Mouse (Mus musculus): ENCODE results near the gene Gm47969. TPM values are rescaled to one million over a fixed set of nuclear protein-coding genes. Genes with fewer than 3 reads are reported as not detected.

Gm47969 gene
- polyA plus RNA-seq, 1 experiment from 2014 or later, result not detected

DNA sequence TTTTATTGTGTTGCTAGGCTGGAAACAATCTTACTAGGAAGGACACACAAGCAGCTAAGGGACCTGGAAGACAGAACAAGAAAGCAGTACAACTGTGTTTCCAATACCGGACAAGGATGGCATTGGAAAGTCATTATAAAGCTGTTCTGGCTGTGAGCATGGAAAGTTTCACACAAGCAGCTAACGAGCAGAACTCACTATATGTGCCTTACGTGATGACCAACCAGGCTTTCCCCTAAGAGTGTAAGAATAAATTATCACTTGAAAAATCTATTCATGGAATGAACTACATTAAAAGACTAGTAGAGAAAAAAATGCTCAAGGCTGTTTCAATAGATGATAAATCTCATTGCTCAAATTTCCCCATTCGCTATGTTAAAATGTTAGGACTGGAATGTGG is 21.8 kb downstream of the Gm47969 start:
- 93% methylated on average over 4 of the region's 4 CpGs for WGBS
- no peak for ATAC-seq

DNA sequence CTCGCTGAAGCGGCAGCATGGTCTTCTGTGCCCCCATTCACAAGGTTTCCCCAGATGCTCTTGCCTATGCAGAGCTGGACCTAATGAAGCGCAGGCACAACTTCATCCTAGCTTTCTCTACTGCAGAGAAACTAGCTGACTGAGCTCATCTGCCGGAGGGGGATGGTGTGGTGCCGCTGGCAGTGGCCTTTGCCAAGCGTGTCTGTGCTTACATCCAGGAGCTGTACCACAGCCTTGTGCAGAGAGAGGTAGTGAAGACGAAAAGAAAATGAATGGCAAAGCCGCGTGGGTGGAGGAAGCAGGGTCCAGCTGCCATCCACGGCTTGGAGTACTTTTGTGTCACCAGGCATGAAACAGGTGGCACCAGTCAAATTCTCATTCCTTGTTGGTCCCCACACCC is 22.5 kb downstream of the Gm47969 start:
- H3K4me1 ChIP-seq (ENCODE audit: control insufficient read depth, insufficient read depth, low read length), result no peaks in the 10 kb centered on the region
- H3K36me3 ChIP-seq (ENCODE audit: control insufficient read depth, insufficient read depth, low read length), result no peaks in the 10 kb centered on the region
- H3K4me2 ChIP-seq (ENCODE audit: low read depth, low read length), result no peak overlapping the region
- no peaks in the 10 kb centered on the region for H3K27me3 ChIP-seq (replicated peaks; ENCODE audit: control insufficient read depth, insufficient read depth, low read length)
- H3K9me3 ChIP-seq (ENCODE audit: control insufficient read depth, low read length), result no peaks in the 10 kb centered on the region
- no peak for ATAC-seq
- no peak overlapping the region for H3K27ac ChIP-seq (ENCODE audit: low read length)
- WGBS, result 89% methylated on average over 10 of the region's 10 CpGs
- no peak overlapping the region for H3K4me3 ChIP-seq (ENCODE audit: low read length)
- no peak overlapping the region for H3K9ac ChIP-seq (ENCODE audit: low read depth, low read length)

More for the DNA sequence above, 21.8 kb downstream of the Gm47969 start:
- H3K27me3 ChIP-seq (replicated peaks; ENCODE audit: control insufficient read depth, insufficient read depth, low read length), result no peaks in the 10 kb centered on the region
- no peaks in the 10 kb centered on the region for H3K9me3 ChIP-seq (ENCODE audit: control insufficient read depth, low read length)
- no peak overlapping the region for H3K27ac ChIP-seq (ENCODE audit: low read length)
- H3K4me1 ChIP-seq (ENCODE audit: control insufficient read depth, insufficient read depth, low read length), result no peaks in the 10 kb centered on the region
- no peaks in the 10 kb centered on the region for H3K36me3 ChIP-seq (ENCODE audit: control insufficient read depth, insufficient read depth, low read length)
- no peak overlapping the region for H3K4me2 ChIP-seq (ENCODE audit: low read depth, low read length)
- H3K4me3 ChIP-seq (ENCODE audit: low read length), result no peak overlapping the region
- no peak overlapping the region for H3K9ac ChIP-seq (ENCODE audit: low read depth, low read length)

DNA sequence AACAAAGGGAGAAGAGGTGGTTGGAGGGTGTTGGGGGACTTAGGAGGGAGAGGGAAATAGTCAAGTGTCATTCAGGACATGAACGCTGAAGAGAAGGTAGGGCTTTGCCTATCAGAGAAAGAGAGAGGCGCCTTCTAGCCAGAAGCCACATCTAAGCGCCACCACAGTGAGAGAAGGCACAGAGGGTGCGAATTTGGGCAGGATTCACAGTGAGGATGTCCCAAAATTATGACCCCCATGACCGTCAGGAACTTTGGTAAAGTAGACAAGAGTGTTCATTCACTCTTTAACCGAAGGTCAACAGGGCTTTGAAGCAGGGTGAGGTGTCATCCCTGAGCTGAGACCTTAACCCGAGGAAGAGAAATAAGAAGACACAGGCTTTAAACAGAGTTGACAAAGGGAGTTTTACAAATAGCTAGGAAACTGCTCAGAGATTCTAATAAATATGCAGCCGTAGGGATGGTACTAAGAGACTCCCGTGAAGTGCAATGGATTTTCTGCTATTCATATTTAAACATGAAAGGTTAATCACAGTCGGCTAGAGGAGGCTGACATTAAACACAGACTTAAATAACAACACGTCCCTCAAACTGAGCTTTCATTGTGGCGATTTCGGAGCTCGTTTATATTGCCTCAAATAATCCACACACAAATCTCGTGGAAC is 30.9 kb downstream of the Gm47969 start:
- Histone ChIP-seq H3K4me2 (ENCODE audit: low read depth, low read length) (peak overlapping the region; percentile 43), H3K4me3 (ENCODE audit: low read length) (peak overlapping the region; percentile 16), H3K9me3 (ENCODE audit: control insufficient read depth, low read length) (no peaks in the 10 kb centered on the region), H3K9ac (ENCODE audit: low read depth, low read length) (no peak overlapping the region), H3K36me3 (ENCODE audit: control insufficient read depth, insufficient read depth, low read length) (no peaks in the 10 kb centered on the region), H3K27ac (ENCODE audit: low read length) (no peak overlapping the region), H3K27me3 (replicated peaks; ENCODE audit: control insufficient read depth, insufficient read depth, low read length) (no peaks in the 10 kb centered on the region), H3K4me1 (ENCODE audit: control insufficient read depth, insufficient read depth, low read length) (no peaks in the 10 kb centered on the region)
- 39% methylated on average over 15 of the region's 15 CpGs for WGBS
- ATAC-seq, result peak; percentile 12; the same call in 1 of the 2 replicates

DNA sequence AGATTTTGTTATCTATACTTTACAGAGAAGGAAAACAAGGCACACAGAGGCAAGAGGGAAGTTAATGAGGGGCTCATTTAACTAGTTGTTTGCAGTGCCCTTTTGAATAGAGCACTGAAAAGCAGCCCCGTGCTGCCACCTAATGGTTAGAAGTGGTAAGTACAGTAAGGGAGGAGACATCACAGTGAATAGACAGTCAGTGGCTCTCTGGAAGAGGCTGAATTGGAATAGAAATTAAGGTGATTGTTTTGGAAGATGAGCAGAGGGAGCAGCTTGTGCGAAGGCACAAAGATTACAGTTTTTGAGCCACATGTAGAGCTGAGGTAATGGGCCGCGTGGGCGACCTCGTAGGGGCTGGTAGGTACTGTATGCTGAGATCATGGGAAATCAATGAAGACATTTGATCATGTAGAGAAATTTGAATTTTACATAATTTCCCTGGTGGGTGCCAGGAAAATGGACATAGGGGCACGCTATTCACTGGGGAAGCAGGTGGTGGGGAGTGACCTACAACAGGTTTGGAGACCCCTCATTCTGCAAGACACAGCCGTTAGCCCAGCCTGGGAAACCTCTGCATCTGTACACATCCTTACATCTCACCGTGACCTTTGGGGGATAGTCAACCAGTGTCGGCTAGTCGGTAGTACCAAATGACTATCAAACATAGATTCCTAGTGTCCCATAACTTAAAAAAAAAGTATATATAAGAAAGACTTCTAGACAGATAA is 31.6 kb downstream of the Gm47969 start:
- peak overlapping the region; percentile 16 for H3K4me3 ChIP-seq (ENCODE audit: low read length)
- peak overlapping the region; percentile 43 for H3K4me2 ChIP-seq (ENCODE audit: low read depth, low read length)
- H3K36me3 ChIP-seq (ENCODE audit: control insufficient read depth, insufficient read depth, low read length), result no peaks in the 10 kb centered on the region
- H3K9ac ChIP-seq (ENCODE audit: low read depth, low read length), result no peak overlapping the region
- no peaks in the 10 kb centered on the region for H3K9me3 ChIP-seq (ENCODE audit: control insufficient read depth, low read length)
- ATAC-seq, result peak; percentile 68
- no peaks in the 10 kb centered on the region for H3K27me3 ChIP-seq (replicated peaks; ENCODE audit: control insufficient read depth, insufficient read depth, low read length)
- 52% methylated on average over 11 of the region's 11 CpGs for WGBS
- no peak overlapping the region for H3K27ac ChIP-seq (ENCODE audit: low read length)
- no peaks in the 10 kb centered on the region for H3K4me1 ChIP-seq (ENCODE audit: control insufficient read depth, insufficient read depth, low read length)

DNA sequence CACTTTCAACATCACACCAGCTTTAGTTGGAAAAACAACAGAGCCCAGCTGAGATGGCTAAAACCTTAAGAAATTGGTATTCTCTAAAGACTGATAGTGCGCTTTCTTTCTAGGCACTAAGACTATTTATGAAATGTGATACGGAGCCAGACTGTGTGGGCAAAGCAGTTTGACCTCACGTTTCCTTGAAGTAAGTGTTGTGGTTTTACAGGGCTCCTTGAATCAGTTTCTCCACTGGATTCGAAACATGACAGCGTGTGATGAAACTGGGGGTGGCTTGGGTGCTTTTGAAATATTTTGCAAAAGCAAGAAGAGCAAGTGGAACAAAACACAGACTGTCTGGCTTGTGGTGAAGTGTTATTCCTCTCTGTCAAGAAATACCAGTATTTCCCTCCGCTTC is 32.3 kb downstream of the Gm47969 start:
- Histone ChIP-seq H3K27ac (ENCODE audit: low read length) (no peak overlapping the region), H3K4me2 (ENCODE audit: low read depth, low read length) (no peak overlapping the region), H3K9me3 (ENCODE audit: control insufficient read depth, low read length) (no peaks in the 10 kb centered on the region), H3K36me3 (ENCODE audit: control insufficient read depth, insufficient read depth, low read length) (no peaks in the 10 kb centered on the region), H3K27me3 (replicated peaks; ENCODE audit: control insufficient read depth, insufficient read depth, low read length) (no peaks in the 10 kb centered on the region), H3K4me3 (ENCODE audit: low read length) (no peak overlapping the region), H3K4me1 (ENCODE audit: control insufficient read depth, insufficient read depth, low read length) (no peaks in the 10 kb centered on the region), H3K9ac (ENCODE audit: low read depth, low read length) (no peak overlapping the region)
- no peak for ATAC-seq
- WGBS, result 77% methylated on average over 6 of the region's 6 CpGs

DNA sequence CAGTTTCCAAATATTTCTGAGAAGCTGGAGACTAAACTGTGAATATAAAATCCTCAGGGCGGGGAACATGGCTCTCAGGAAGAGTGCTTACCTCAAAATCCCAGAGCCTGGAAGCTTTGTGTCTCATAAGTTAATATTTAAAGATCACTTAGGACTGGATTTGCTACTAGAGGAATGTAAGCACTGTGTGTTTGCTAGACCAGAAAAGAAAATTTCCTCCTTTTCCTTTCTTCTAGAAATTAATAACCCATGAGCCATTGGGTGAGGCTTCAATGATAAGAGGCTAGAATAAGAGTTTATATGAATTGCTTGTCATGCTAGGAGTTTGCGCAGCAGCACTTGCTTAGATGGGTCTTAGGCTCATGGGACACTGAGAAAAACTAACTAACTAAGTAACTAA is 40.1 kb downstream of the Gm47969 start:
- H3K9me3 ChIP-seq (ENCODE audit: control insufficient read depth, low read length), result no peaks in the 10 kb centered on the region
- H3K9ac ChIP-seq (ENCODE audit: low read depth, low read length), result no peak overlapping the region
- H3K27ac ChIP-seq (ENCODE audit: low read length), result no peak overlapping the region
- no peak overlapping the region for H3K4me2 ChIP-seq (ENCODE audit: low read depth, low read length)
- peak; percentile 76 for ATAC-seq
- H3K4me1 ChIP-seq (ENCODE audit: control insufficient read depth, insufficient read depth, low read length), result no peaks in the 10 kb centered on the region
- no peaks in the 10 kb centered on the region for H3K36me3 ChIP-seq (ENCODE audit: control insufficient read depth, insufficient read depth, low read length)
- WGBS, result 56% methylated on average over 2 of the region's 2 CpGs
- no peaks in the 10 kb centered on the region for H3K27me3 ChIP-seq (replicated peaks; ENCODE audit: control insufficient read depth, insufficient read depth, low read length)
- H3K4me3 ChIP-seq (ENCODE audit: low read length), result no peak overlapping the region

DNA sequence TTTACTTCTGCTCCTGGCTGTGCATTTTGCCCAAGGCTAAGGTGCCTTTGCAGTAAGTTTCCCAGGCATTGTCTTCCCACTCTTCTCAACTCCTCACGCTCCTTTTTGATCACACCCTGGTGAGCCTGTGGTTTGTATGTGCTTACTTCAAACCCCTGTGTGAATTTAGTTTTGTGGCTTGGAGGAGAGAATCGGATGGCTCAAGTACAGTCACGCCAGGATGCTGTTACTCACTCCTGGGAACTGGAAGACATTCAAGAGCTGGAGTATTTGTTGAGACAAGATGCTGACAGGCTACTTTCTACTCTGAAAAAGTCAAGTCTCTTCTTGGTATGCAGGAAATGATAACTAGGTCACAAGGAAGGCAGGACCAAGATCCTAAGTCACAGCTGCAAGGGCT is 46.5 kb downstream of the Gm47969 start:
- no peak for ATAC-seq
- Histone ChIP-seq H3K9me3 (ENCODE audit: control insufficient read depth, low read length) (no peaks in the 10 kb centered on the region), H3K27me3 (replicated peaks; ENCODE audit: control insufficient read depth, insufficient read depth, low read length) (no peaks in the 10 kb centered on the region), H3K27ac (ENCODE audit: low read length) (no peak overlapping the region), H3K9ac (ENCODE audit: low read depth, low read length) (no peak overlapping the region), H3K4me1 (ENCODE audit: control insufficient read depth, insufficient read depth, low read length) (no peaks in the 10 kb centered on the region), H3K4me3 (ENCODE audit: low read length) (no peak overlapping the region), H3K4me2 (ENCODE audit: low read depth, low read length) (no peak overlapping the region), H3K36me3 (ENCODE audit: control insufficient read depth, insufficient read depth, low read length) (no peaks in the 10 kb centered on the region)
- 73% methylated on average over 3 of the region's 3 CpGs for whole genome bisulfite sequencing

Other genes with a start within 250 kb of the Gm47969 start
- 14.1 and 31.8 TPM in 2 replicates for gene Agfg1, start 205.4 kb upstream of the Gm47969 start, polyA plus RNA-seq (2015; fragmentation: Nextera tagmentation; extraction: Ambion mirVana)
- gene A030005L19Rik, start 131.6 kb upstream of the Gm47969 start, polyA plus RNA-seq (2015; fragmentation: Nextera tagmentation; extraction: Ambion mirVana), result not detected in 2 replicates
- gene A030014E15Rik, start 120.0 kb upstream of the Gm47969 start, polyA plus RNA-seq (2015; fragmentation: Nextera tagmentation; extraction: Ambion mirVana), result not detected in 2 replicates
- not detected in 2 replicates for gene Gm6217, start 113.5 kb upstream of the Gm47969 start, polyA plus RNA-seq (2015; fragmentation: Nextera tagmentation; extraction: Ambion mirVana)
- gene A030003K21Rik, start 101.5 kb upstream of the Gm47969 start, polyA plus RNA-seq (2015; fragmentation: Nextera tagmentation; extraction: Ambion mirVana), result not detected in 2 replicates
- gene Gm7544, start 88.9 kb upstream of the Gm47969 start, polyA plus RNA-seq (2015; fragmentation: Nextera tagmentation; extraction: Ambion mirVana), result not detected in 2 replicates
- not detected in 2 replicates for gene Gm47955, start 84.6 kb upstream of the Gm47969 start, polyA plus RNA-seq (2015; fragmentation: Nextera tagmentation; extraction: Ambion mirVana)
- not detected in 2 replicates for gene Gm47959, start 44.4 kb upstream of the Gm47969 start, polyA plus RNA-seq (2015; fragmentation: Nextera tagmentation; extraction: Ambion mirVana)
- 1.9 and 2.0 TPM in 2 replicates for gene Slc19a3, start 6.5 kb upstream of the Gm47969 start, polyA plus RNA-seq (2015; fragmentation: Nextera tagmentation; extraction: Ambion mirVana)
- not detected in 2 replicates for gene Krtap28-10, start 2.5 kb upstream of the Gm47969 start, polyA plus RNA-seq (2015; fragmentation: Nextera tagmentation; extraction: Ambion mirVana)
- gene A030005K14Rik, start 14.4 kb downstream of the Gm47969 start, polyA plus RNA-seq (2015; fragmentation: Nextera tagmentation; extraction: Ambion mirVana), result not detected in 2 replicates
- gene Krtap28-13, start 16.0 kb downstream of the Gm47969 start, polyA plus RNA-seq (2015; fragmentation: Nextera tagmentation; extraction: Ambion mirVana), result not detected in 2 replicates
- gene Ccl20, start 71.8 kb downstream of the Gm47969 start, polyA plus RNA-seq (2015; fragmentation: Nextera tagmentation; extraction: Ambion mirVana), result 4.0 and 5.1 TPM in 2 replicates
- not detected in 2 replicates for gene Daw1, start 114.8 kb downstream of the Gm47969 start, polyA plus RNA-seq (2015; fragmentation: Nextera tagmentation; extraction: Ambion mirVana)

Measured in intestine, embryonic 16.5 days (tissue).